Mouse (Mus musculus): ENCODE data around the gene Rassf3. TPM values are rescaled to one million over a fixed set of nuclear protein-coding genes. Genes with fewer than 3 reads are reported as not detected.

Rassf3 gene
- polyA plus RNA-seq, 1 experiment from 2014 or later, result 5.8 TPM

DNA sequence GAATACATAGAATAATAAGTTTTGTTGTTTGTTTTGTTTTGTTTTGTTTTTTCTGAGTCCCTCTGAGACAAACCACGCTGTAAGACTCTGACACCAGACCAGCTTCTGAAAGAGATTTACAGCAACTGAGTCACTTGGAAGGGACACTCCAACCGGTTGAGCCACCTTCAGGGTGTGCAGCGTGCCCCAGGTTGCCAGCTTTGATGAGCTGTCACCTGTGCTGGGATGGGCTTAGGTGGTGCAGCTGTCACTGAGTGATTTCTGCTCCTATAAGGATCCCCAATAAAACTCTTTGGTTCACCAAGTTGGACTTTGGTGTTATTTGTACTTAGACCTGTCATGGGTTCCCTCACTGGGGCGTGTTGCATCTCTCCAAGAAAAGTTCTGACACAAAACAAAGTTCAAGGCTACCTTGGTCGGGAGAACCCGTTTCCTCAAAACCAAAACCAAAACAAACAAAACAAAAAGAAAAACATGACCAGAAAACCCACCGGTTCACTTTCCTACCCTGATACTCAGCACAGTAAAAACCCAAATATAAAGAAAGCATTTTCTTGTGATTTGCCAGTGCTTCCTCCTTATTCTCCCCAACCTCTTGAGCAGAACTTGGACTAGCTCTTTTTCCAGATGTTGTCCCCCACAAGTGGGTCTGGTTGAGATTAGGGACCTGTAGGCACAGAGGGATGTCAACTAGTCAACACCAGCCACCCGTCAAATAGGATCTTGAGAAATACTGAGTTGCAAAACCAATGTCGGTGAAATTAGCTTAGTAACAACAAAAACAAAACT, 17.4 kb upstream of the Rassf3 start:
- H3K9ac ChIP-seq, result no peak overlapping the region

GRCm38 (mm10) chr10:121492608-121493315, 16.6 kb upstream of the Rassf3 start:
- Histone ChIP-seq H3K4me2 (replicated peaks) (no peak overlapping the region), H3K36me3 (replicated peaks; ENCODE audit: control insufficient read depth, insufficient read depth) (no peaks in the 10 kb centered on the region), H3K4me1 (replicated peaks; ENCODE audit: control insufficient read depth, insufficient read depth, low read length) (no peaks in the 10 kb centered on the region), H3K27ac (no peak overlapping the region), H3K27me3 (ENCODE audit: control insufficient read depth, insufficient read depth, low read length) (no peaks in the 10 kb centered on the region), H3K9ac (no peak overlapping the region), H3K4me3 (replicated peaks; ENCODE audit: low read length) (no peak overlapping the region), H3K9me3 (ENCODE audit: control insufficient read depth, low read length) (no peaks in the 10 kb centered on the region)
- 86% methylated on average over 7 of the region's 7 CpGs for WGBS
- ATAC-seq (ENCODE audit: low FRiP score) (no peak), DNase-seq (ENCODE audit: low spot score) (no peak)

More for the DNA sequence above, 17.4 kb upstream of the Rassf3 start:
- Histone ChIP-seq H3K4me1 (replicated peaks; ENCODE audit: control insufficient read depth, insufficient read depth, low read length) (no peaks in the 10 kb centered on the region), H3K36me3 (replicated peaks; ENCODE audit: control insufficient read depth, insufficient read depth) (no peaks in the 10 kb centered on the region), H3K27me3 (ENCODE audit: control insufficient read depth, insufficient read depth, low read length) (no peaks in the 10 kb centered on the region), H3K4me2 (replicated peaks) (no peak overlapping the region), H3K4me3 (replicated peaks; ENCODE audit: low read length) (no peak overlapping the region), H3K9me3 (ENCODE audit: control insufficient read depth, low read length) (no peaks in the 10 kb centered on the region), H3K27ac (no peak overlapping the region)
- ATAC-seq (ENCODE audit: low FRiP score) (no peak), DNase-seq (ENCODE audit: low spot score) (no peak)
- WGBS, result 77% methylated on average over 9 of the region's 9 CpGs

GRCm38 (mm10) chr10:121489941-121490340, 13.8 kb upstream of the Rassf3 start:
- 97% methylated on average over 6 of the region's 6 CpGs for WGBS
- ATAC-seq (ENCODE audit: low FRiP score) (no peak), DNase-seq (ENCODE audit: low spot score) (no peak)
- H3K27ac ChIP-seq, result no peak overlapping the region
- H3K4me1 ChIP-seq (replicated peaks; ENCODE audit: control insufficient read depth, insufficient read depth, low read length), result no peaks in the 10 kb centered on the region
- no peak overlapping the region for H3K9ac ChIP-seq
- H3K4me3 ChIP-seq (replicated peaks; ENCODE audit: low read length), result no peak overlapping the region
- no peaks in the 10 kb centered on the region for H3K27me3 ChIP-seq (ENCODE audit: control insufficient read depth, insufficient read depth, low read length)
- no peaks in the 10 kb centered on the region for H3K36me3 ChIP-seq (replicated peaks; ENCODE audit: control insufficient read depth, insufficient read depth)
- H3K9me3 ChIP-seq (ENCODE audit: control insufficient read depth, low read length), result no peaks in the 10 kb centered on the region
- H3K4me2 ChIP-seq (replicated peaks), result no peak overlapping the region

DNA sequence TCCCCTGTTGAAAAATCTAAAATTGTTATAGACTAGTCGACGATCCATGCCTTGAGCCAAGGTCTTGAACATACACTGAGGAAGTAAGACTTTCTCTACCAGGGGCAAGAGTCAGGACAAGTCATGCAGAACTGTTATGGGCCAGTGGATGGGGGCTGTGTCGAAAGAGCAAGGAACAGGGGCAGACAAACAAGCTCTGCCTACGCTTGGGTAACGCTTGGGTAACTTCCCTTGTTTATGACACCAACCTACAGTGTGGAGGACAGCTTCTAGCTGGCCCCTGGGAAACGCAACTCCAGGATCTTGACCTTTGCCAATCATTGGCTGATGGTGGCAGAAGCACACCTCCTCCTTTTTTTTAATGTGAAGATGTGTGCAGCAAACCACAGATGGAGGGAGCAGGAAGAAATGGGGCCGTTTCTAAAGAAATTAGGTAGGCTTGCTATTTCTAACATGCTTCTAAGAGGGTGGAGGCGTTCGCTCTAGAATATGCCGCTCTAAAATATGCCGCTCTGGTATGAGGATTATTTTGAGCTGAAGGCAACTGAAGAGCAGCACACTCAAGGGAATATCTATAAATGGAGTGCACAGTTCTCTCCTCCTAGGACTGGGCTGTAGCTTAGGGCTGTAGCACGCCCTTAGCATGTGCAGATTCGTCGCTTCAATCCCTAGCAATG, 12.6 kb upstream of the Rassf3 start:
- no peak overlapping the region for H3K9ac ChIP-seq
- H3K36me3 ChIP-seq (replicated peaks; ENCODE audit: control insufficient read depth, insufficient read depth), result no peaks in the 10 kb centered on the region
- DNase-seq (ENCODE audit: low spot score) (no peak), ATAC-seq (ENCODE audit: low FRiP score) (no peak)
- no peaks in the 10 kb centered on the region for H3K27me3 ChIP-seq (ENCODE audit: control insufficient read depth, insufficient read depth, low read length)
- WGBS, result 87% methylated on average over 14 of the region's 14 CpGs
- no peak overlapping the region for H3K4me3 ChIP-seq (replicated peaks; ENCODE audit: low read length)
- H3K4me1 ChIP-seq (replicated peaks; ENCODE audit: control insufficient read depth, insufficient read depth, low read length), result no peaks in the 10 kb centered on the region
- no peak overlapping the region for H3K27ac ChIP-seq
- H3K4me2 ChIP-seq (replicated peaks), result no peak overlapping the region
- no peaks in the 10 kb centered on the region for H3K9me3 ChIP-seq (ENCODE audit: control insufficient read depth, low read length)

DNA sequence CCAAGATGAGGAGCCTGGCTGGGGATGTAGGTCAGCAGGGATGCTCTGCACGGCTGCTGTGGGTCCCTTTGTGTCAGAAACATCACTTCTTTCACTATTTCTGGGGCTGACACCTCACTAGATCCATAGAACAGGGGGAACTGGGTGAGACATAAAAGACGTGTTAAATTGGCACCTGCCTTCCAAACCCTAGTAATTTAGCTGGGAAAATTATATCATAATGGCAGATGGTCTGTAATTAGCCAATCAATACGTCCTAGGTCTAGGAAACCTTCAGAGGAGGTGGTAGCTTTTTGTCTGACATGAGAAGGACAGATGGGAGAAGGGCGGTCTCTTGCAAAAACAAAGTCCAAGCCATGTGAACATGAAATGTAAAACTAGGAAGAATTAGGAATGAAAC, 11.6 kb upstream of the Rassf3 start:
- no peak overlapping the region for H3K27ac ChIP-seq
- ATAC-seq (ENCODE audit: low FRiP score), result no peak
- no peak overlapping the region for H3K9ac ChIP-seq
- DNase-seq (ENCODE audit: low spot score), result no peak
- 71% methylated on average over 4 of the region's 4 CpGs for WGBS
- no peaks in the 10 kb centered on the region for H3K9me3 ChIP-seq (ENCODE audit: control insufficient read depth, low read length)
- H3K27me3 ChIP-seq (ENCODE audit: control insufficient read depth, insufficient read depth, low read length), result no peaks in the 10 kb centered on the region
- no peak overlapping the region for H3K4me2 ChIP-seq (replicated peaks)
- H3K36me3 ChIP-seq (replicated peaks; ENCODE audit: control insufficient read depth, insufficient read depth), result no peaks in the 10 kb centered on the region
- no peak overlapping the region for H3K4me3 ChIP-seq (replicated peaks; ENCODE audit: low read length)
- H3K4me1 ChIP-seq (replicated peaks; ENCODE audit: control insufficient read depth, insufficient read depth, low read length), result no peaks in the 10 kb centered on the region

DNA sequence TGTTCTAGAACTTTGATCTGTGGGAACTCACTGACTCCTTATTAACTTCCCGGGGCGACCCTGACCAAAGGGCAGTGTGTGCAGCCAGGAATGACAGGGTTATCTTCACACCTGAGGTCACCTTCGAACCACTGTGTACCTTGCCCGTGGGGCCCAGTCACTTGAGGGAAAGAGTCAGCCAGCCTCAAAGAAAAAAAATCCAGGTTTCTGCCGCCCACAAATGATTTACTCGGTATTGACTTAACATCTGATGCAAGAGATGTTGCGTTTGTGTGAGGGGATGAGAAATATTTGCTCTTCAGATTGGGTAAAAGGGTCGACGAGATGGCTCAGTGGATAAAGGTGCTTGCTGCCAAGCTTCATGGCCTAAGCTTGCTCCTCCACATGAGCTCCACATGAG, 10.2 kb upstream of the Rassf3 start:
- Histone ChIP-seq H3K4me1 (replicated peaks; ENCODE audit: control insufficient read depth, insufficient read depth, low read length) (no peaks in the 10 kb centered on the region), H3K4me3 (replicated peaks; ENCODE audit: low read length) (no peak overlapping the region), H3K9me3 (ENCODE audit: control insufficient read depth, low read length) (no peaks in the 10 kb centered on the region), H3K27me3 (ENCODE audit: control insufficient read depth, insufficient read depth, low read length) (no peaks in the 10 kb centered on the region), H3K27ac (no peak overlapping the region), H3K9ac (no peak overlapping the region), H3K36me3 (replicated peaks; ENCODE audit: control insufficient read depth, insufficient read depth) (no peaks in the 10 kb centered on the region), H3K4me2 (replicated peaks) (no peak overlapping the region)
- DNase-seq (ENCODE audit: low spot score) (no peak), ATAC-seq (ENCODE audit: low FRiP score) (no peak)
- WGBS, result 93% methylated on average over 9 of the region's 9 CpGs

- Histone ChIP-seq H3K4me3 (replicated peaks; ENCODE audit: low read length) (no peak overlapping the region), H3K36me3 (replicated peaks; ENCODE audit: control insufficient read depth, insufficient read depth) (no peaks in the 10 kb centered on the region), H3K27me3 (ENCODE audit: control insufficient read depth, insufficient read depth, low read length) (no peaks in the 10 kb centered on the region), H3K27ac (no peak overlapping the region), H3K4me1 (replicated peaks; ENCODE audit: control insufficient read depth, insufficient read depth, low read length) (no peaks in the 10 kb centered on the region), H3K9ac (no peak overlapping the region), H3K4me2 (replicated peaks) (no peak overlapping the region), H3K9me3 (ENCODE audit: control insufficient read depth, low read length) (no peaks in the 10 kb centered on the region)
- WGBS, result 63% methylated on average over 1 of the region's 1 CpGs
- DNase-seq (ENCODE audit: low spot score), result no peak
- ATAC-seq (ENCODE audit: low FRiP score), result no peak
Observed at GRCm38 (mm10) chr10:121483364-121483763, 7.2 kb upstream of the Rassf3 start.

DNA sequence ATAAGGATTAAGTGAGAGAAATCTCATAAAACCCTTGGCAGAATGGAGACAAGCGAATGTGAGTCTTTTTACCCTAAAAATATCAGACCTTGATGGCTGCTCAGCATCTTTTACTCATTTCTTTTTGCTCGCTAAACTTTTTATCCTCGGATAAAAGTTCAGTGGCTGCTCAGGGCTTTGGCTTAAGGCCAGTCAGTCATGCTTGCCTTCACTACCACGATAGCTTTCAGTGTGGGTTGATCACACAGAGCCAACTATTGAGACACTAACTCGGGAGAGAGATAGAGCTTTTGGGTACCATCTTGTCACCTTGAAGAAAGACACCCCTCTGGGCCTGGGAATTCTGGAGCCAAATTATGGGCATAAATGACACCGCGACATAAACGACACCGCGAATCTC, 5.0 kb upstream of the Rassf3 start:
- 88% methylated on average over 10 of the region's 10 CpGs for WGBS
- DNase-seq (ENCODE audit: low spot score), result no peak
- H3K4me1 ChIP-seq (replicated peaks; ENCODE audit: control insufficient read depth, insufficient read depth, low read length), result no peaks in the 10 kb centered on the region
- H3K4me2 ChIP-seq (replicated peaks), result no peak overlapping the region
- H3K9ac ChIP-seq, result no peak overlapping the region
- H3K27me3 ChIP-seq (ENCODE audit: control insufficient read depth, insufficient read depth, low read length), result no peaks in the 10 kb centered on the region
- H3K27ac ChIP-seq, result no peak overlapping the region
- no peaks in the 10 kb centered on the region for H3K36me3 ChIP-seq (replicated peaks; ENCODE audit: control insufficient read depth, insufficient read depth)
- no peak for ATAC-seq (ENCODE audit: low FRiP score)
- H3K4me3 ChIP-seq (replicated peaks; ENCODE audit: low read length), result no peak overlapping the region
- no peaks in the 10 kb centered on the region for H3K9me3 ChIP-seq (ENCODE audit: control insufficient read depth, low read length)

- Histone ChIP-seq H3K9ac (no peak overlapping the region), H3K36me3 (replicated peaks; ENCODE audit: control insufficient read depth, insufficient read depth) (no peaks in the 10 kb centered on the region), H3K4me3 (replicated peaks; ENCODE audit: low read length) (no peak overlapping the region), H3K9me3 (ENCODE audit: control insufficient read depth, low read length) (no peaks in the 10 kb centered on the region), H3K27me3 (ENCODE audit: control insufficient read depth, insufficient read depth, low read length) (peaks cover 9% of the 10 kb centered on the region; the same call in 1 of the 2 replicates), H3K27ac (no peak overlapping the region), H3K4me2 (replicated peaks) (no peak overlapping the region), H3K4me1 (replicated peaks; ENCODE audit: control insufficient read depth, insufficient read depth, low read length) (peaks cover 8% of the 10 kb centered on the region; the same call in 1 of the 2 replicates)
- WGBS, result 88% methylated on average over 1 of the region's 1 CpGs
- DNase-seq (ENCODE audit: low spot score) (no peak), ATAC-seq (ENCODE audit: low FRiP score) (no peak)
Observed at GRCm38 (mm10) chr10:121479987-121480386, 3.8 kb upstream of the Rassf3 start.

All from hindbrain, embryonic 14.5 days (tissue).